ENCODE assay signal across 22 mouse cellular contexts in genomic region chr11:62209111-62209510, GRCm38 (mm10). TPM values are rescaled to one million over a fixed set of nuclear protein-coding genes. Genes with fewer than 3 reads are reported as not detected.
DNase-seq lines count a peak whose midpoint lies in the region; TF ChIP-seq lines count a peak whose summit lies in the region.
"Had no signal": no experiment of that assay in that cellular context is flagged by ENCODE, and none has a peak within 500 bp of the region (broad histone marks: within the 10 kb centered on the region; RNA-seq: fewer than 3 reads in every experiment).

No protein-coding gene starts in this region.

- no peaks in the 10 kb centered on the region for H3K27me3 ChIP-seq in heart, embryonic 10.5 days (ENCODE audit: insufficient read depth, poor library complexity, severe bottlenecking)
- H3K27me3 ChIP-seq: forebrain, embryonic 15.5 days; heart, embryonic 13.5 days; hindbrain, embryonic 12.5 days had no signal

- no peak for TF ChIP-seq POLR2A in embryonic fibroblast, embryonic 13.5 days (IDR thresholded peaks at IDR 0.05; ENCODE audit: low read depth, low read length)

- H3K9me3 ChIP-seq in heart, embryonic 10.5 days: no peaks in the 10 kb centered on the region
- H3K9me3 ChIP-seq: embryonic facial prominence, embryonic 10.5 days; forebrain, embryonic 15.5 days; G1E; heart, embryonic 13.5 days; hindbrain, embryonic 12.5 days had no signal

- no peaks in the 10 kb centered on the region for H3K4me1 ChIP-seq in heart, embryonic 10.5 days
- peaks cover 10% of the 10 kb centered on the region for H3K4me1 ChIP-seq in embryonic fibroblast, embryonic 13.5 days (ENCODE audit: control insufficient read depth, insufficient read depth, low read length)
- H3K4me1 ChIP-seq: forebrain, embryonic 15.5 days; hindbrain, embryonic 12.5 days had no signal

- H3K36me3 ChIP-seq in heart, embryonic 10.5 days: no peaks in the 10 kb centered on the region
- H3K36me3 ChIP-seq: forebrain, embryonic 15.5 days had no signal

- H3K27ac ChIP-seq in heart, embryonic 10.5 days: no peak overlapping the region; the same call in 1 of the 2 replicates
- peak overlapping the region; percentile 53; the same call in 1 of the 2 replicates for H3K27ac ChIP-seq in embryonic fibroblast, embryonic 13.5 days (ENCODE audit: insufficient read depth, low read length)
- H3K27ac ChIP-seq: embryonic facial prominence, embryonic 10.5 days; forebrain, embryonic 15.5 days; heart, adult 2 months had no signal

- TF ChIP-seq CTCF in embryonic fibroblast, embryonic 13.5 days (IDR thresholded peaks at IDR 0.05; ENCODE audit: borderline replicate concordance, insufficient read depth, low read length): no peak

- intact Hi-C loops in heart, postnatal 14 days (cut with DNase I): no loop called here

- 81% methylated on average over 2 of the region's 2 CpGs for WGBS in heart, embryonic 10.5 days

- DNase-seq in embryo, embryonic 10 days (ENCODE audit: low spot score): peak; percentile 17
- DNase-seq in embryo, embryonic 9.5 days (ENCODE audit: extremely low spot score): no peak
- peak; percentile 20 for DNase-seq in heart, embryonic 10.5 days (ENCODE audit: low spot score)
- DNase-seq in heart, postnatal 14 days: no peak
- no peak for DNase-seq in cerebellum, postnatal 4 days (ENCODE audit: low spot score in 2 of 2)
- no peak for DNase-seq in urinary bladder, postnatal 25 days (ENCODE audit: low spot score)
- DNase-seq: B cell, adult 2 months; cerebellum, adult 18-20 months; cerebellum, adult 9-11 months; cerebellum, postnatal 36 days; gastrocnemius, postnatal 10 days; heart, adult 2 months; heart, postnatal 4 days had no signal

- no peak overlapping the region for H3K4me3 ChIP-seq in heart, embryonic 10.5 days
- no peak overlapping the region for H3K4me3 ChIP-seq in embryonic fibroblast, embryonic 13.5 days (ENCODE audit: insufficient read depth, low read length)
- H3K4me3 ChIP-seq: embryonic facial prominence, embryonic 10.5 days; erythroblast, embryonic 14.5 days; forebrain, embryonic 15.5 days; heart, adult 2 months; heart, embryonic 13.5 days; hindbrain, embryonic 12.5 days had no signal

RNA-seq across cellular contexts. Expression of gene Adora2b, which starts 39.7 kb away (rescaled TPM):
- polyA plus RNA-seq in heart, embryonic 10.5 days (2016; fragmentation: Nextera tagmentation; extraction: Ambion mirVana): 0.79 and 1.7 TPM in 2 replicates
- 1 to 10 TPM; 2.6 to 2.7 TPM for total RNA-seq in heart, postnatal 14 days (2021)
- 7.5 and 14.5 TPM in 2 replicates for polyA plus RNA-seq in embryonic fibroblast, embryonic 13.5 days (2011; ENCODE audit: insufficient read length, low read depth, missing spikeins)
- polyA plus RNA-seq: CD4-positive, CD25-positive, alpha-beta regulatory T cell, adult 4 months; inflammation-experienced regulatory T-cells, adult 6 months had no signal

Comparison
In these comparisons a context has a peak if more than half of its experiments do, and no peak if none do; other contexts are left out.
1. DNase-seq: peak in embryo, embryonic 10 days (single experiment) and heart, embryonic 10.5 days (single experiment); none in embryo, embryonic 9.5 days (single experiment), heart, postnatal 14 days (0 of 2), cerebellum, postnatal 4 days (0 of 2) and urinary bladder, postnatal 25 days (single experiment).